Mouse (Mus musculus): ENCODE measurements around the gene Pbld2. TPM values are rescaled to one million over a fixed set of nuclear protein-coding genes. Genes with fewer than 3 reads are reported as not detected.

The Pbld2 gene
- total and polyA plus RNA-seq, 3 experiments, result 0.15 TPM; not detected in 1

- Histone ChIP-seq H3K27me3 (ENCODE audit: control insufficient read depth in 1 of 2, insufficient read depth in 2 of 2, low read length in 2 of 2) (no peaks in the 10 kb centered on the region; a peak in 2 of 4 replicates), H3K9ac (ENCODE audit: control insufficient read depth, low read depth, low read length, poor library complexity, severe bottlenecking) (no peak overlapping the region), H3K79me2 (ENCODE audit: control insufficient read depth, insufficient read depth, low read length, poor library complexity) (no peaks in the 10 kb centered on the region), H3K4me1 (ENCODE audit: control insufficient read depth in 1 of 2, insufficient read depth in 2 of 2, low read length in 2 of 2) (no peaks in the 10 kb centered on the region), H3K27ac (ENCODE audit: control insufficient read depth, low read depth, low read length) (no peak overlapping the region), H3K36me3 (ENCODE audit: control insufficient read depth in 1 of 2, insufficient read depth in 2 of 2, low read length in 2 of 2) (no peaks in the 10 kb centered on the region), H3K9me3 (replicated peaks; ENCODE audit: insufficient read depth, low read length) (no peaks in the 10 kb centered on the region), H3K4me3 (ENCODE audit: control insufficient read depth in 1 of 2, insufficient read depth in 1 of 2, low read depth in 2 of 2, low read length in 2 of 2) (no peak overlapping the region)
- DNase-seq (ENCODE audit: low read depth, low spot score), result no peak
- TF ChIP-seq RAD21 (IDR thresholded peaks at IDR 0.05; ENCODE audit: low read depth, low read length), result no peak
- no peak for TF ChIP-seq NRF1 (IDR thresholded peaks at IDR 0.05; ENCODE audit: insufficient read depth, low read depth, low read length, poor library complexity, severe bottlenecking)
- no peak for TF ChIP-seq ETS1 (IDR thresholded peaks at IDR 0.05; ENCODE audit: low read depth, low read length)
- TF ChIP-seq MXI1 (IDR thresholded peaks at IDR 0.05; ENCODE audit: low read depth, low read length), result no peak
- TF ChIP-seq ZC3H11A (IDR thresholded peaks at IDR 0.05; ENCODE audit: low read depth, low read length), result no peak
- TF ChIP-seq NELFE (IDR thresholded peaks at IDR 0.05; ENCODE audit: low read depth, low read length), result no peak
- TF ChIP-seq POLR2AphosphoS2 (IDR thresholded peaks at IDR 0.05; ENCODE audit: low read length), result no peak
- TF ChIP-seq HCFC1 (IDR thresholded peaks at IDR 0.05; ENCODE audit: low read depth, low read length), result no peak
- no peak for TF ChIP-seq UBTF (IDR thresholded peaks at IDR 0.05; ENCODE audit: borderline replicate concordance, insufficient read depth, low read depth, low read length)
- TF ChIP-seq ZNF384 (IDR thresholded peaks at IDR 0.05; ENCODE audit: low read depth, low read length), result no peak
- TF ChIP-seq GATA1 (IDR thresholded peaks at IDR 0.05; ENCODE audit: low read depth, low read length), result no peak
- no peak for TF ChIP-seq USF1 (IDR thresholded peaks at IDR 0.05; ENCODE audit: low read depth, low read length)
- TF ChIP-seq JUND (IDR thresholded peaks at IDR 0.05; ENCODE audit: low read depth, low read length), result no peak
- TF ChIP-seq USF2 (IDR thresholded peaks at IDR 0.05; ENCODE audit: borderline replicate concordance in 1 of 2, insufficient read depth in 1 of 2, low read depth in 1 of 2, low read length in 2 of 2), result no peak
- TF ChIP-seq MAX (IDR thresholded peaks at IDR 0.05; ENCODE audit: low read length), result no peak
These were observed 74.1 kb downstream of the Pbld2 start for GRCm38 (mm10) chr10:63098191-63098590.

- H3K27ac ChIP-seq (ENCODE audit: control insufficient read depth, low read depth, low read length), result no peak within 1 kb of the TSS
- H3K36me3 ChIP-seq (ENCODE audit: control insufficient read depth in 1 of 2, insufficient read depth in 2 of 2, low read length in 2 of 2), result no peaks in the 10 kb centered on the region
- H3K9ac ChIP-seq (ENCODE audit: control insufficient read depth, low read depth, low read length, poor library complexity, severe bottlenecking), result no peak within 1 kb of the TSS
- H3K4me1 ChIP-seq (ENCODE audit: control insufficient read depth in 1 of 2, insufficient read depth in 2 of 2, low read length in 2 of 2), result no peaks in the 10 kb centered on the region
- no peaks in the 10 kb centered on the region; a peak in 2 of 4 replicates for H3K27me3 ChIP-seq (ENCODE audit: control insufficient read depth in 1 of 2, insufficient read depth in 2 of 2, low read length in 2 of 2)
- DNase-seq (ENCODE audit: low read depth, low spot score), result no peak
- no peaks in the 10 kb centered on the region for H3K9me3 ChIP-seq (replicated peaks; ENCODE audit: insufficient read depth, low read length)
- TF ChIP-seq MYC (IDR thresholded peaks at IDR 0.05; ENCODE audit: low read depth, low read length) (no peak), TAL1 (IDR thresholded peaks at IDR 0.05; ENCODE audit: low read length) (no peak), NRF1 (IDR thresholded peaks at IDR 0.05; ENCODE audit: insufficient read depth, low read depth, low read length, poor library complexity, severe bottlenecking) (no peak), RAD21 (IDR thresholded peaks at IDR 0.05; ENCODE audit: low read depth, low read length) (no peak), JUND (IDR thresholded peaks at IDR 0.05; ENCODE audit: low read depth, low read length) (no peak), MXI1 (IDR thresholded peaks at IDR 0.05; ENCODE audit: low read depth, low read length) (no peak), E2F4 (IDR thresholded peaks at IDR 0.05; ENCODE audit: borderline replicate concordance, low read depth, low read length) (no peak), POLR2A (IDR thresholded peaks at IDR 0.05; ENCODE audit: control insufficient read depth in 1 of 2, insufficient read depth in 1 of 2, low read depth in 1 of 2, low read length in 2 of 2, poor library complexity in 1 of 2) (no peak), ZC3H11A (IDR thresholded peaks at IDR 0.05; ENCODE audit: low read depth, low read length) (no peak), CHD2 (IDR thresholded peaks at IDR 0.05; ENCODE audit: low read length) (no peak), ETS1 (IDR thresholded peaks at IDR 0.05; ENCODE audit: low read depth, low read length) (no peak), TBP (IDR thresholded peaks at IDR 0.05; ENCODE audit: low read depth, low read length) (no peak), SMC3 (IDR thresholded peaks at IDR 0.05; ENCODE audit: low read depth, low read length) (no peak)
- no peaks in the 10 kb centered on the region for H3K79me2 ChIP-seq (ENCODE audit: control insufficient read depth, insufficient read depth, low read length, poor library complexity)
- no peak within 1 kb of the TSS for H3K4me3 ChIP-seq (ENCODE audit: control insufficient read depth in 1 of 2, insufficient read depth in 1 of 2, low read depth in 2 of 2, low read length in 2 of 2)
These were observed 75.4 kb downstream of the Pbld2 start, which contains the start of gene Atoh7 for GRCm38 (mm10) chr10:63099521-63099920. TSS of gene Atoh7 (plus strand) at chr10:63099651.

All from MEL (cell line).